Mouse (Mus musculus): Measurements from ENCODE around the gene Aatf.
"Not testable (repeated sequence)": the region's sequence is repeated elsewhere in the genome, so short reads cannot be mapped to it uniquely, and the experiment has no call there.

The Aatf gene

DNA sequence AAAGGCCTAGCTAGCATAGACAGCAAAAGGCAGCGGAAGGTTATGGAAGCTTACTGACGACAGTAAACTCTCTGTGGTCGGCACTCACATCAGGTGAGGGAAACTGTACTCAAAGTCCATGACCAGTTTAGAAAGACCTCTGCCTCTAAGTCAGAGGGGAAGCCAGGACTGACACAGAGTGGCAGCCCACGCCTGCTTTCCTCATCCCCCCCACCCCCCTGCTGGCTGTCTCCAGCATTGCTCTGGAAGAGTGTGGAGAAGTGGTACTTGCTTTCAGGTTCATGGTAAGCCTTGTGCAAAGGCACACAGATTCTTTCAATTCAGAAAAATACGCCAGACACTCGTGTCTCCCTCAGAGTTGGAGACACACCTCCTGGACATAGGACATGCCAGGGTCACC lies 78.4 kb downstream of the Aatf start:
- no peak for DNase-seq

DNA sequence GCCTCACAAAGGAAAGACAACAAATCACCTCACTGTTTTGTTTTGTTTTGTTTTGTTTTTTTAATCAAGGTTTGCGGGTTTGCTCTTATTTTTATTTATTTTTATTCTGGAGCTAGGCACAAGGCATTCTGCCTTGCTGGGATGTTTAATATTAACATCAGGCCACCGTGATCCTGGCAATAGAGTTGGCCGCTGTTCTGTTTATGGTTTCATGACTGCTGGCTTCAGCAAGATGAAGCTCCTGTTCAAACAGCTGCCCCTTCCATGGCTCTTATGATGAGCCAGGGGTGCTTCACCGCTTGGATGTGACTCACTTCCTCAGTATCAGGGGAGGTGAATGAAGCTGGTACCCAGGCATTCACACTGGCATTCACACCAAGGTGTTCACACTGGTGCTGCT lies 83.0 kb downstream of the Aatf start:
- no peak for DNase-seq

DNA sequence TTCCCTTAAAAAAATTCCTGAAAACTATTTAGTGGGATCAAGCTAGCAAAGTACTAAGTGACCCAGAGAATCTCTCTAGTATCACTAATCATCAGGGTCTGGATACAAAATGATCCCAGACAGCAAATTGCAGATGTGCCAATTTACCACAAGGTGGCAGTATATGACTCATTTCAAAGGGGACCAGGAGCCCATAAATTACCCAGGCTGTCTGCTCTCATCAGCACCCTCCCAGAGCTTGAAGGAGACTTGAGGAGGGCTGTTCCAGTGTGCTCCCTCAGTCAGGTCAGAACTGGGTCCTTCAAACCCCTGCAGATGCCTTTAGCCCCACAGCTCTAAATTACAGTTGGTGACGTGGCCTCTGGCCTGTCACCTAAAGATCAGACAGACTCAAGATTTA lies 83.7 kb downstream of the Aatf start:
- DNase-seq, result peak; percentile 83

DNA sequence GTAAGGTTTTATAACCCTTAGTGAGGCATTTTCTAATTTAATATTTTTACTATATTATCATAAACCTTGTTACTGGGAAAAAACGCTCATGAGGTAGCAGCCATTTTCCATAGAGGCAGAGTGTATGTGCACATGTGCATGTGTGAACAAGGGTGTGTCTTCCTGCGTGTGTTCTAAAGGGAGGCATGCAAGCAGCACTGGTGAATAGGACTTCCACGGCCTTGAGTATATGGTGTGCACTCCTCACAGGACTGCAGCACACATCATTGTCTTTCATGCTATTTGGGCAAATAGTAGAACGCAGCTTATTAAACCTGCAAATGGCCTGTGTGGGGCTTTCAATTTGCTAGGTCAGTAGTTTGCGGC lies 86.7 kb downstream of the Aatf start:
- DNase-seq, result no peak

DNA sequence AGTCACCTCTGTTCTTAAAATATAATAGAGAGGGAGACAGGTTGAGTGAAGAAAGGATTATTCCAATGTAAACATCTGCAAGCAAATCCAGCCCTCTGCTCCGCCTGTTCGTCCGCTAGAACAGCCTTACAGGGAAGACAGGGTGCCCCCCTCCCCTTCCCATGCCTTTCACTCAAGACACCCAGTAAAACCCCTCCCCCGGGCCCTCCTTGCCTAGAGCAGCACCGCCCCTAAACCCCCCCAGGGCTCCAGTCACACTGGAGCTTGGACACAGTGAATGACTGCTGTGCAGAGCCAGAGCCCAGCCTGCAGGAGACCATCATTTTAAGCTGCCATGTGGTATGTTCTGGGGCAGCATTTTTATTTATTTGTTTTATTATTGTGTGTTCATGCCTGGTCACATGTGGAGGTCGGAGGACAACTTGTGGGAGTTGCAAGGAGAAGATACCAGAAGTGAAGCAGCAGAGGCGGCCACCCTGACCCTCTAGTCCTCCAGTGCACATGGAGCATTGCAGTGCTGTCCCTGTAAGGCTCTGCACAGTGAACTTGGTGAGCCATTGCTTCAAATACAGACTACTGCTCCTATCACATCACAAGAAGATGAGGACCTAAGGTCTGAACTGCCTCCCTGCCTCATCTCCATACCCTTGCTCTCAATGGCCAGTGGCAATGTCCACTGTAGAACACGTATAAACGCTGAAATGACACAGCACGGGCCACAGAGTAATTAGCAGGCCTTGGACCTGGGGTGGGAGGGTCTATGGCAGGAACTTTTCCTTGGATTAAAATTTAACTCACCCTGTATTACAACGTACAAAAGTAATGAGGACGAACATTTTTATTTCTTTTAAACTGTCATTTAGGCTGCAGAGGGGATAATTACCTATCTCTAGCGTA lies 87.3 kb downstream of the Aatf start:
- DNase-seq, result no peak

DNA sequence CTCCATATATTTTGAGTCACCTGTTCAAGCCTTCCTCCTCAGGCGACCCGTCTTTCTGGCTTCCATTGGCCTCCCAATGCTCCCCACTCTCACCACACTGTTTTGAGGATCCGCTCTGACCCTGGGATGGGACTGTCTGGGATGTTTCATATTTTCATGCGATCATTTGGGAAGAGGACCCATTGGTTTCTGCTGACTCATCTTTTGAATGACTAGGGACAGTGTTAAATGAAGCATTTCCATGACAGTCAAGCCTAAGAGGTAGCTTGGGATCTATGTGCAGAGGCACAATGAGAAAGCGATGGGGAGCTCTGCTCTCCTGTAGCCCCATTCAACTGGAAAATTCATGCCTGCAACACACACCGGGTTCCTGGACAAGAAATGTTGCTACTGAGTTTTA lies 92.5 kb downstream of the Aatf start:
- no peak for DNase-seq

DNA sequence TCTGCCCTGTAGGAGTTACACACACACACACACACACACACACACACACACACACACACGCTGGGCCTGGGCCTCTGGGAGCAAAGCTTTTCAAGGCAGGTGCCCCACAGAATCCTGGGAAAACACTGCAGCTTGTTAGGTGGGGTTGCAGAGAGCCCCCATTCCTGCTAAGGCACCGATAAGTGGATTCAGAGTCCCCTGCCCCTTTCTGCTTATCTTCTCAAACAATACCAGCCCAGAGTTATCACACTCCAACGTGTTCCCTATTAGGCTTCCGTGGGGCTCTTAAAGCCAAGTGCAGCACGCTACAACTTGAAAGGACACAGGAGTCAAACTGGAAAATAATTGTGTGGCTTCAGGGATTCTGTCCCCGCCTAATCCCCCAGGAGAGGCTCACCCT lies 100.2 kb downstream of the Aatf start:
- no peak for DNase-seq

DNA sequence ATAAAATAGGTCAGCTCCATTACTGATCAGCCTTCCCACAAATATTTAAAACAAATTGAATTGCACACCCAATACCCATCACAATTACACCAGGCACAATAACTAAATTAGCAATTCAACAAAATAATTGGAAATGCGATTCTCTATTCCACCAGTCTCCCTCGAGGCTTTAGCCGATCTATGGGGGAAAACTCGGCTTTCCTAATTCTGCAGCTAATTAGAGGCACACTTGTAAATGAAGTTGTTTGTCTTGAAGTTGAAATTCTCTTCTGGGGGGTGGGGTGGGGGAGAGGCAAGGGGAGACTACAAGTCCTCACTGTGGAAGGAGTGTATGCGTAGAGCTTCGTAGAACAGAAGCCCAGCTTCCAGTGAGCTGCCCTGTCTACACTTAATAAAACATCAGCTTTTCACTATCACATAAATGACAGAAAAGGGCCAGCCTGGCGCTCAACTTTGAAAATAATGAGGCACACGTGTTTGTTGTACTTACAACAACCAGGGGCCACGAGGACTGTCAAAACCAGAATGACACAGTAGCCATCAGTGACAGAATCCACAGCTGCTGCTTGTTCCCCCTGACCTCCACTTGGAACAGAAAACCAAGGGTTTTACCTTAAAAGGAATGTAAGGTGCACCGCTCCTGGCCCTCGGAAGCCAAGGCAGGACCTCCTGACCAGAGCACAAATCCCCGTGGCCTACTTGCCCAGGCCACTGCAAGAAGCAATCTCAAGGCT lies 101.0 kb downstream of the Aatf start:
- DNase-seq, result no peak

DNA sequence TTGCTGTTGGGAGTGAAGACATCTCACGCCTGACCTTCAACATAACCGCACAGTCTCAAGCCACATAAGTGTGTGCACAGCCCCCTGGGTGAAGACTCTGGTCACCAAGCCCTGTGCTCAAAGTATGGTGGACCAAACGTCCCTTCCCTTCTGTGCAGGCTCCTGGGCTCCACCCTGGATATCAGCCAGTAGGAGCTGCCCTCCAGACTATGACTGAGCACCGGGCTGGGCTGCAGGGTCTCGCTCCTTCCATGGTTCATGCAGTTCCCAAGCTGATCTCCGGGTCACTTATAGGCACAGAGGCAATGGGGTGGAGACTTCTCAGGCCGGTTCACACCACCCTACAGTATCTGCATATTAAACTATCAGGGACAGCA lies 101.7 kb downstream of the Aatf start:
- DNase-seq, result no peak

DNA sequence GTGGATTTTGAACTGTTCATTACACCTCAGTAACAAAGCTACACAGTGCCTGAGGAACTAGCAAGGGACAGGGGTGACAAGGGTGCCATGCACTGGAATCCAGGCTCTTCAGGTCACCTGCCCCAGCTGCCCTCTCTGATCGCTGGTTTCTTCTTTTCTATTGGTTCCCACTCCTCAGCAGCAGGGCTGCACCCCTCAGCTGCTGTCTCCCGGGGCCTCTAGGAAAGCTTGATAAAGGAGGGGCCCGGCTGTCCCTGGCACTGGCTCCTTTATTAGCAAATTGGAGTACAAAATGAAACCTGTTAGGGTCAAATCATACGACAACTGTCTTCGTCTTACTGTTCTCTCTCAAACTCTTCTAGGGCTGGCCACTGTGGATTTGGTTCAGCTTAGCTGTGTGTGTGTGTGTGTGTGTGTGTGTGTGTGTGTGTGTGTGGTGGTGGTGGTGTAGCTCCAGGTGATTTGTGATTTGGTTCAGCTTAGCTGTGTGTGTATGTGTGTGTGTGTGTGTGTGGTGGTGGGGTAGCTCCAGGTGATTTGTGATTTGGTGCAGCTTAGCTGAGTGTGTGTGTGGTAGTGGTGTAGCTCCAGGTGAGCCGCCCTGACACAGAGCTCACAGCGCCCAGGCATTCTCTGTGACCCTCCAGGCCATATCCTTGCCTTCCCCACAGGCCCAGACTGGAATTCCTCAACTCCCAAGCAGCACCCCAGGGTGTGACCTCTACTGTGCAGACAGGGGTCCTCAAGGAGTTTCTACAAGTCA lies 102.3 kb downstream of the Aatf start:
- DNase-seq, result no peak

DNA sequence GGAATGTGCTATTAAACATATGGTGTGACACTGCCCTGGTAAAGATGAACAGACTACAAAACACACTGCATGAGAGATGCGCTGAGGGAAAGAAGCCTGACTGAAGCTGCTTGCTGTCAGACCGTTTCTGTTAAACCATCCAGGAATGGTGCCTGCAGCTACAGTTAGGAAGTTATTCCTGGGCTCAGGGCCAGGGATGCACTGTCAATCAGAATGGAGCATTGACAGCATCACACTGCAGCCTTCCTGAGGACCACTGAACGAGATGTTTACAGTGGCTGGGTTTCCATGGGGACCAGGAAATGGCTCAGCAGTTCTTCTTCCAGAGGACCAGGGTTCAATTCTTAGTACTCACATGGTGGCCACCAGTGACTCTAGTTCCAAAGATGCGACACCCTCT lies 102.9 kb downstream of the Aatf start:
- no peak for DNase-seq

DNA sequence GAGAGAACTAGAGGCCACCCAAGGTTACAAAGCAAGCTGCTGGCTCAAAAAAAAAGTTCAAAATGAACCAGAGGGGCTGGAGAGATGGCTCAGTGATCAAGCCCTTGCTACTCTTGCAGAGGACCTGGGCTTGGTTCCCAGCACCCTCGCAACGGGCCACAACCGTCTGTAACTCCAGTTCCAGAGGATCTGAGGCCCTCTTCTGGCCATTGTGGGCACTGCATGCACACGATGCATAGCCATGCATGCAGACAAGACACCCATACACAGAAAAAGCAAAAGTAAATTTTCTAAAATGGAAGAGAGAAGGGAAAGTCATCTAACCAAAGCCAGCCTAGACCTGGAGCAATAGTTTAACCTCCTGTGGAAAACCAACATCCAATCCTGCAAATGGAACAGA lies 106.6 kb downstream of the Aatf start:
- DNase-seq, result no peak

DNA sequence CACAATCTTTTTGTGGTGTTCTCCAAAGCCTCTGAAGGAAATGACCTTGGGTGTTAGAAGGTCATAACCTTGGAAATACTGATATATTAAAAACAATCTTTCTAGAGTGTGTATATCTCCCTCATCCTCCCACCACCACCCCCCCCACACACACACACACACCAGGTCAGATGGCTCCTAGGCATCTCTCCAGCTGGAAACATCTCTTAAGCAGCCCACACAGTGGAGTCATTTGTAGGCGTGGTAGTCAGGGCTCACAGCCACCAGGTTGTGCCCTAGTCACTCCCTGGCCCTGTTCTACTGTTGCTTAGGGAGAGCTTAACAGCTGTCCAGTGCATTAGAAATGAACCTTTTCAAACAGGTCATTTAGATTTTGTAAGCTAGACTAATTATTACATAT lies 118.3 kb downstream of the Aatf start:
- no peak for DNase-seq

DNA sequence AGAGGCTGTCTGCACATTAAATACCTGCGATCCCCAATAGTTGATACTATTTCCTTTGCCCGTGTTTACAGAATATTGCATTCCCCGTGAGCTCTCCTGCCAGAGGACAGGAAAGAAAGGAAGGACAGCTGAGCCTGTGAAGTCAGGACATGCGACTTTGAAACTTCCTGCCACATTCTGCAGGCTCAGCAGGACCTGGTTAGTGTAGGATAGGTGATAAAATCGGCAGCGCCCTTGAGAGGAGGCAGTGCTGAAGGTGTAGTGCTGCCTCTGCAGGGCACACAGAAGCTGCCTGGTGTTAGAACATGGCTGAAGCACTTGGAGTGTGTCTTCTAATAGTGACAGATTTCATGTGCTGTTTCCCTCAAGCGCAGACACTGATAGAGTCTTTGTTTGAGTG lies 119.8 kb downstream of the Aatf start:
- no peak for DNase-seq

DNA sequence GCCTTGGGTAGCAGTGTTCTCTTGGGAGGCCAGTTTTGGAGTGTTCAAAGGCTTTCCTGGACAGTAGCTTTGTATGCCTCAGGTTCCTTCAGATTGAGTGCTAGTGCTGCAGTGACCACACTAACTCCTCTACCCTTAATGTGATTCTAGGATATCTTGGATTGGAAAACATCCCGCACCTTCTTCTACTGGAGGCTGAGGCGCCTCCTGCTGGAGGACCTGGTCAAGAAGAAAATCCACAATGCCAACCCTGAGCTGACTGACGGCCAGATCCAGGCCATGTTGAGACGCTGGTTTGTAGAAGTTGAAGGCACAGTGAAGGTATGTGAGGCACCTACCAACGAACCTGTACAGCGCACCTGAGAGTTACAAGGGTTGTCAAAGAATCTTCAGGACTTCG lies 121.3 kb downstream of the Aatf start:
- DNase-seq, result not testable (repeated sequence)

DNA sequence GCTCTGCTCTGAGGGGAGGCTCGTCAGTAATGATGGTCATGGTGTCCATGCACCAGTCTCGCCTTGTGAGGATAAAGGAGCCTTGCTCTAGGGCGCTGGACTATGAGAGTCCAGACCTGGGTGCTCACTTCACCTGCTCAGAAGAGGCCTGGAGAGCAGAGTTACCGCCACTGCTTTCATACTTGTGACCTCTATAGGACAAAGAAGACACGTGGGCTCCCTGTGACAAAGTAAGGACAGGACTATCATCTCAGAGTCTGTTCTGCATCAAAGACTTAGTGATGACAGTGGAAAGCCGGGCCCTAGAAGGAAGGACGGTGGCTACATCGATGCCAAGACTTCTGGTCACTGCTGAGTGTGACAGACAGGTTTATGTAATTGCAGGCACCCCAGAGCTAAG lies 122.2 kb downstream of the Aatf start:
- DNase-seq, result no peak

DNA sequence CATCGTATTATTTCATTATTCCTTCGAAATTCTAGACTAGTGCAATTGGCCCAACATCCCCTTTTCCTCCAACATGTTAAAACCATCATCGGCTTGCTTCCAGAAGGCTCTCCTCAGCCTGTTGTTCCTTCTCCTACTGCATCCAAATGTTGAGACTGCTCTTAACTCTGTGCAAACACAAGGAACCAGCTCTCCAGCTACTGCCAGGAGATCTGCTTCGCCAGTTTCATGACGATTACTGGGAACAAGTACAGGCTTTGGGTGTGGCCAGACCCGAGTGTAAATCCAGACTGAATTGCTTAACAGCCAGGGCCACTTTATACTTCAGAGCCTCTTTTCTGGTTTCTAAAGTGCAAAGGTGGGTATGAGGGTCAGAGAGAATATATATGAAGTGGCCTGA lies 124.0 kb downstream of the Aatf start:
- DNase-seq, result no peak

DNA sequence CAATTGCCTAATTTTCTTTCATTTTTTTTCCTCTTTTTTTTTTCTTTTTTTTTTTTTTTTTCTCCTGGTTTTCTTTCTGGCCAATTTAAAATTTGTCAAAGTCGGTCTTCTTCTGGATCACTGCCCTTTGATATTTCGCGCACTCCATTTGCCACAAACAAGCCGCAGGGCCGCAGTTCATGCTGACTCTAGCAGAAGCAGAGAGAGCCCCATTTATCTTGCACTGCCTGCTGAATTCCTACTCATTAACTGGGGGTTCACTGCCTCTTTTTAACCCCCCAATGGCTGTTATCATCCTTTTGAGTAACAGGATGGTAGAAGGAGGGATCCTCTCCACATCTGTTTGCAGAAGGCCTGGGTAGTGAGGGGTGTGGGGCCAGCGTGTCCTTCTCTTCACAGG lies 129.4 kb downstream of the Aatf start:
- no peak for DNase-seq

DNA sequence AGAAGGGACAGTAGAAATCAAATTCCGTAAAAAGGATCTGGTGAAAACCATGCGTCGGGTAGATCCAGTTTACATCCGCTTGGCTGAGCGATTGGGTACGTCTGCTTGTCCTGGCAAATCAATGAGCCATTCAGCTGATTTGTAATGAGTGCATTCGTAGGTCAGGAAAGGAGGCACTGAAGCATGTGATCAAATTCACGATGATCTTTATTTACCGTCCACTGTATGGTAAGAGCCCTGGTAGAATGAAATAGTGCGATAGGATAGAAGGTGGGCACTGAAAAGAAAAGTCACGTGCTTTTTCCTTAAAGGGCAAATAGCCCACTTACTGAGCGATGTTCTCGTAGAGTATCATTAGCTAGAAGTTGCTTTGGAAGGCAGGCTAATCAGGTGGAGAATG lies 130.9 kb downstream of the Aatf start:
- DNase-seq, result no peak

DNA sequence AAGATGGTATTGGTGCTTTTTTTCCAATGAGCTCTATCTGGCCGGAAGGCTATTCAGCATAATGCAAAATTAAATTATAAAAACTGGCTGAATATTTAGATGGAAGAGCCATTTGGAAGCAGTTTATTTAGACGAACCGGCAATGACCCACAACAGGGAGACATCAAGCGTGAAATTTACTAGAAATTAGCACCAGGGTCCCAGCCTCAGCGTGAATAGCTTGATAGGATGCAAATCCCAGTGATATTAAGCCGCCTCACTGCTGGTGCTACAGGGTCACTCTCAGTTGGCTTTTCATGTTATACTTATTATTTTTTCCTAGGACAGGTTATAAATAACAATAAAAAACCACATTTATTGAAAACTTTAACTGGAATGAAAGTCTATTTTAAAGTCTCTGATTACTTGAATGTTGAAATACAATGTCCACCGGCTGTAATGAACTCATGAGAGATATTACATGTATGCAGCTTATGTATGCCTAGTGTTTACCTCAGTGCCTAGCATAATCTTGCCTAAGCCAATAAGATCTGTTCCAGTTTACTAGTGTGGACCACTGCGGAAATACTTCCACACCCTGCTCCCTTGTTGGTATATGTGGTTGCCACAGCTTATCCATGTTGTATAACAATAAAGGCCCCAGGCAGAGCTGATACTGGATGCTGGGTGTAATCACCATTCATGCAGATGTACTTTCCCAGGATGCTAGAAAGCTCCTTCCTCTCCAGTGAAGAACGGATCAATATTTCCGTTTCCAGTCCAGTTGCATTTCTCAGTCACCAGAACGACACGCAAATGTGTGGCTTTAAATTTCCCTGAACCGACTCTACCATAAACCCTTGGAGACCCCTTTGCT lies 136.6 kb downstream of the Aatf start:
- no peak for DNase-seq

DNA sequence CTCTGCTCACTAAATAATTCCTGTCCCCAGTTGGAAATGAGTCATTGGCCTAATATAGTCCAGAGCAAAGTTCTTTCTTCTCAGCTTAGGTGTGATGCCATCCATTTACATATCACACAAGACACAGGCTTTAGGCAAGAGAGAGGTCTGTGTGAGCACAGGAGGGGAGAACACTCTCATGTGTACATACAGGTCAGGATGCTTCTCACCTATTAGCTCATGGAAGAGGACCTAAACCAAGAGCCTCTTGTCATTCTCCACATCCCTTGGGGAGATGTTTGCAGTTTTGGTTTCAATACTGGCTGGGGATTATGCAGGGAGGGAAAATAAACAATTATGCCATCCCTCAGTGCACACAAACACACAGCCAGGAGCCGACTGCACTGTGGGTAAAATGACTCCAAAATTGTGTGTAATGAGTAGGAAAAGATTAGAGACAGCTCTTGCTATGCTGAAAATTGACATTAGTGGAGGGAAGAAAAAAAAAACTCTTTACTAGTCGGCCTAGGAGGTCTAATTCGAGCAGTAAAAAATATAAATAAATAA lies 137.3 kb downstream of the Aatf start:
- no peak for DNase-seq

DNA sequence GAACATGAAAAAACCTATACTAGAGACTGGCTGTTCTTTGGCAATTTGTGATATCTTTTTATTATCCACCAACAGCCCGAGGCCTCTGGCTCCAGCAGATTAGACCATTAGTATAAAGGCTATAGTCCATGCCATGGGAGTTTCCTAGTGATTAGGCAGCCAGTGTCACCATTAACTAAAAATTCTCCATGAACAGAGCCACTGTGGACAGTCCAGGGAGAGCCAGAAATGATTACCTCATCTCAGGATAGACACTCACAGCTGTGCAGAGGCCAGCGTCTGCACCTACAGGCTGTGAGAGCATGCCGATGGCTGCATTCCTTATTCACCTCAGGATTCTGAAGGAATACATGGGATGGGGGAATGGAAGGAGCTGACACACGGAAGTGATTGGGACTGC lies 140.2 kb downstream of the Aatf start:
- no peak for DNase-seq
